In genomic region chr7:19095751-19096110, GRCm38 (mm10) we compare ENCODE assay signal across 8 mouse cellular contexts. TPM values are rescaled to one million over a fixed set of nuclear protein-coding genes. Genes with fewer than 3 reads are reported as not detected.
A peak's percentile ranks its signal among the peaks of the same experiment; 100 is the strongest.
DNase-seq lines count a peak whose midpoint lies in the region; ATAC-seq lines count a peak whose summit lies in the region.
"Had no signal": no experiment of that assay in that cellular context is flagged by ENCODE, and none has a peak within 500 bp of the region (broad histone marks: within the 10 kb centered on the region; RNA-seq: fewer than 3 reads in every experiment).

No protein-coding gene starts in this region.

- under 1% methylated on average over 19 of the region's 19 CpGs for WGBS in intestine, embryonic 15.5 days
- WGBS in liver, embryonic 15.5 days (ENCODE audit: insufficient replicate concordance): 4% methylated on average over 19 of the region's 19 CpGs
- WGBS in neural tube, embryonic 13.5 days: under 1% methylated on average over 19 of the region's 19 CpGs

- 0 out of 2 replicates have a peak, but pooled peaks cover 1% of the 10 kb centered on the region for H3K36me3 ChIP-seq in intestine, embryonic 15.5 days
- no peaks in the 10 kb centered on the region for H3K36me3 ChIP-seq in liver, embryonic 15.5 days (replicated peaks)
- H3K36me3 ChIP-seq in neural tube, embryonic 13.5 days: peaks cover 14% of the 10 kb centered on the region

- peak overlapping the region; percentile 77 for H3K4me3 ChIP-seq in intestine, embryonic 15.5 days (replicated peaks)
- H3K4me3 ChIP-seq in liver, embryonic 15.5 days (replicated peaks): peak overlapping the region; percentile 67
- peak overlapping the region; percentile 59 for H3K4me3 ChIP-seq in neural tube, embryonic 13.5 days

- H3K9ac ChIP-seq in intestine, embryonic 15.5 days: peak overlapping the region; percentile 84
- no peak overlapping the region for H3K9ac ChIP-seq in liver, embryonic 15.5 days
- H3K9ac ChIP-seq in neural tube, embryonic 13.5 days: peak overlapping the region; percentile 72

- ATAC-seq in intestine, embryonic 15.5 days: peak; percentile 5
- ATAC-seq in liver, embryonic 15.5 days (ENCODE audit: insufficient read depth): no peak
- ATAC-seq in neural tube, embryonic 13.5 days (ENCODE audit: low read depth): no peak

- peak; percentile 51 for DNase-seq in MN1 (ENCODE audit: low spot score)
- peak; percentile 91 for DNase-seq in adrenal gland, postnatal 14 days
- peak; percentile 37 to 64 for DNase-seq in gastrocnemius, adult 8-10 months (ENCODE audit: low spot score in 2 of 2)
- no peak for DNase-seq in thymus, postnatal 14 days

- H3K27ac ChIP-seq in intestine, embryonic 15.5 days: peak overlapping the region; percentile 97
- H3K27ac ChIP-seq in liver, embryonic 15.5 days (replicated peaks): no peak overlapping the region; the same call in 1 of the 2 replicates
- no peak overlapping the region for H3K27ac ChIP-seq in neural tube, embryonic 13.5 days (replicated peaks)

- no peaks in the 10 kb centered on the region; the same call in 1 of the 2 replicates for H3K27me3 ChIP-seq in intestine, embryonic 15.5 days (replicated peaks)
- peaks cover 95% of the 10 kb centered on the region for H3K27me3 ChIP-seq in liver, embryonic 15.5 days
- peaks cover 35% of the 10 kb centered on the region for H3K27me3 ChIP-seq in neural tube, embryonic 13.5 days

- H3K4me2 ChIP-seq in intestine, embryonic 15.5 days (replicated peaks): peak overlapping the region; percentile 93
- H3K4me2 ChIP-seq in liver, embryonic 15.5 days: peak overlapping the region; percentile 96
- peak overlapping the region; percentile 95 for H3K4me2 ChIP-seq in neural tube, embryonic 13.5 days

- H3K4me1 ChIP-seq in intestine, embryonic 15.5 days (replicated peaks): peaks cover 39% of the 10 kb centered on the region
- peaks cover 59% of the 10 kb centered on the region for H3K4me1 ChIP-seq in liver, embryonic 15.5 days (replicated peaks)
- H3K4me1 ChIP-seq in neural tube, embryonic 13.5 days (replicated peaks): peaks cover 58% of the 10 kb centered on the region

- no peaks in the 10 kb centered on the region for H3K9me3 ChIP-seq in intestine, embryonic 15.5 days
- H3K9me3 ChIP-seq in liver, embryonic 15.5 days (replicated peaks): no peaks in the 10 kb centered on the region
- no peaks in the 10 kb centered on the region for H3K9me3 ChIP-seq in neural tube, embryonic 13.5 days

RNA-seq across cellular contexts. Expression of gene Six5, which starts 1.3 kb away (rescaled TPM):
- 13.3 and 15.3 TPM in 2 replicates for total RNA-seq in adrenal gland, postnatal 14 days (2021)
- 1 to 10 TPM; 1.5 to 2.0 (median 1.7) TPM for total RNA-seq in gastrocnemius, adult 8-10 months (2022)
- 8.7 and 8.8 TPM in 2 replicates for polyA plus RNA-seq in intestine, embryonic 15.5 days (2015; fragmentation: Nextera tagmentation; extraction: Ambion mirVana)
- 0.90 and 1.2 TPM in 2 replicates for polyA plus RNA-seq in liver, embryonic 15.5 days (2015; fragmentation: Nextera tagmentation; extraction: Ambion mirVana)
- 2.5 and 3.2 TPM in 2 replicates for polyA plus RNA-seq in neural tube, embryonic 13.5 days (2015; fragmentation: Nextera tagmentation; extraction: Ambion mirVana)

RNA-seq across cellular contexts. Expression of gene Dmpk, which starts 12.1 kb away (rescaled TPM):
- total RNA-seq in adrenal gland, postnatal 14 days (2021): 64.2 and 65.6 TPM in 2 replicates
- total RNA-seq in gastrocnemius, adult 8-10 months (2022): 100 to 1,000 TPM; 235 to 255 (median 240) TPM
- 52.2 and 53.7 TPM in 2 replicates for polyA plus RNA-seq in intestine, embryonic 15.5 days (2015; fragmentation: Nextera tagmentation; extraction: Ambion mirVana)
- 13.9 and 15.8 TPM in 2 replicates for polyA plus RNA-seq in liver, embryonic 15.5 days (2015; fragmentation: Nextera tagmentation; extraction: Ambion mirVana)
- polyA plus RNA-seq in neural tube, embryonic 13.5 days (2015; fragmentation: Nextera tagmentation; extraction: Ambion mirVana): 10.5 and 10.7 TPM in 2 replicates

RNA-seq across cellular contexts. Expression of gene Dmwd, which starts 19.7 kb away (rescaled TPM):
- total RNA-seq in adrenal gland, postnatal 14 days (2021): 45.7 and 47.7 TPM in 2 replicates
- 10 to 100 TPM; 34.9 to 41.8 (median 39.9) TPM for total RNA-seq in gastrocnemius, adult 8-10 months (2022)
- 11.0 and 13.4 TPM in 2 replicates for polyA plus RNA-seq in intestine, embryonic 15.5 days (2015; fragmentation: Nextera tagmentation; extraction: Ambion mirVana)
- polyA plus RNA-seq in liver, embryonic 15.5 days (2015; fragmentation: Nextera tagmentation; extraction: Ambion mirVana): 3.6 and 5.4 TPM in 2 replicates
- 25.1 and 26.0 TPM in 2 replicates for polyA plus RNA-seq in neural tube, embryonic 13.5 days (2015; fragmentation: Nextera tagmentation; extraction: Ambion mirVana)

RNA-seq across cellular contexts. Expression of gene Gm4969, which starts 22.4 kb away (rescaled TPM):
- total RNA-seq in adrenal gland, postnatal 14 days (2021): 0.19 TPM in 1 of 2 replicates, not detected in the other
- total RNA-seq in gastrocnemius, adult 8-10 months (2022): not detected
- polyA plus RNA-seq in intestine, embryonic 15.5 days (2015; fragmentation: Nextera tagmentation; extraction: Ambion mirVana): 1.8 and 2.3 TPM in 2 replicates
- polyA plus RNA-seq in liver, embryonic 15.5 days (2015; fragmentation: Nextera tagmentation; extraction: Ambion mirVana): 0.14 and 0.17 TPM in 2 replicates
- 2.1 and 2.3 TPM in 2 replicates for polyA plus RNA-seq in neural tube, embryonic 13.5 days (2015; fragmentation: Nextera tagmentation; extraction: Ambion mirVana)
- total RNA-seq: heart, postnatal 36 days had no signal

RNA-seq across cellular contexts. Expression of gene Fbxo46, which starts 23.9 kb away (rescaled TPM):
- 11.2 and 11.9 TPM in 2 replicates for total RNA-seq in adrenal gland, postnatal 14 days (2021)
- 1 to 10 TPM; 2.2 to 2.9 (median 2.3) TPM for total RNA-seq in gastrocnemius, adult 8-10 months (2022)
- polyA plus RNA-seq in intestine, embryonic 15.5 days (2015; fragmentation: Nextera tagmentation; extraction: Ambion mirVana): 10.5 and 12.8 TPM in 2 replicates
- 5.1 TPM in 2 replicates for polyA plus RNA-seq in liver, embryonic 15.5 days (2015; fragmentation: Nextera tagmentation; extraction: Ambion mirVana)
- polyA plus RNA-seq in neural tube, embryonic 13.5 days (2015; fragmentation: Nextera tagmentation; extraction: Ambion mirVana): 17.7 and 18.1 TPM in 2 replicates
